Mouse (Mus musculus): ENCODE measurements around the gene Gabrp.
A peak's percentile ranks its signal among the peaks of the same experiment; 100 is the strongest.

Gabrp gene

GRCm38 (mm10) chr11:33513376-33513991 lies 65.3 kb downstream of the Gabrp start, which contains the start of gene Ranbp17:
Gene Ranbp17, minus strand, starts transcription at chr11:33513746.
- peak; percentile 87 for DNase-seq

DNA sequence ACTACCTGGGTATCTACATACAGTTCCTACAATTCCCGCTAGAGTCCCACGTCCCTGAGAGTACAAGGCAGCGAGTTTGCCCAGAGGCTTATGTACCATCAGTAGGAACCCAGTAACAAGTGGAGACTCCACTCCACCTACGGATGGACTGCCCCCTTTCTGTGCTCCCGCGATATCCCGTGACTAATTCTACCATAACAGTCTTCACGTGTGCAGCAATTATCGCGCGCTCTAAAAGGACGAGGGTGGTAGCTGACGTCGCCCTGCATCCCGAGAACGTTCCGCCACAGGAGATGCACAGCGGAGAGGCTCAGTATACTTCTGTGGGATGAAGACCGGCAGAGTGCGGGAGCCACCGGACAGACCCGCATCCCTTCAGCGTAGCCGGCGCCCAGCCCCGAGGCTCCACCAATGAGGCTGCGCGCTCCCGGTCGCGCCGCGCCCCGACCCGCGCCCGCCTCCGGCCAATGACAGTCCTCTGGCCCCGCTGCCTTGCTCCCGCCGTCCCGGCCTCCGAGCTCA lies 65.8 kb downstream of the Gabrp start:
- peak; percentile 95 for DNase-seq

DNA sequence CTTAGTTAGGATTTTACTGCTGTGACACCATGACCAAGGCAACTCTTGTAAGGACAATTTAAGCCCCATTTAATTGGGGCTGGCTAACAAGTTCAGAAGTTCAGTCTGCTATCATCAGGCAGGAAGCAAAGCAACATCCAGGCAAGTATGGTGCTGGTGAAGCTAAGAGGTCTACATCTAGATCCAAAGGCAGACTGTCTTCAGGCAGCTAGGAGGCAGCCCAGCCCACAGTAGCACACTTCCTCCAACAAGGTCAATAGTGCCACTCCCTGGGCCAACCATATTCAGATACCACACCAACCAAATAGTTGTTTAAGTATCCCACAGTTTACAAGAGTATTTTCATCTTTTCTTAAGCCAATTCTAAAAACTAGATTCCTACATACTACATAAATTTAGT lies 69.4 kb downstream of the Gabrp start:
- DNase-seq, result peak; percentile 52
